Mouse (Mus musculus) CH12.LX (cell line): ENCODE data around the gene Ptcd3. TPM values are rescaled to one million over a fixed set of nuclear protein-coding genes. Genes with fewer than 3 reads are reported as not detected.

Source experiments
- polyA plus RNA-seq: library from polyadenylated mRNA; unstranded; fragments of >175 nt; gene quantifications from 2 replicates; pipeline ENCODE4 v1.2.1, GENCODE M21; 2012; ENCODE audit warnings: low read depth; ENCODE audit not compliant: insufficient read length
- total RNA-seq, 2 experiments: library from RNA; depleted of rRNA; stranded (reverse); fragments of 300-350 nt in 1 of 2; fragments of >200 nt in 1 of 2; gene quantifications; 2 replicates each; pipeline ENCODE4 v1.2.3; 2012 to 2014

The Ptcd3 gene
- total and polyA plus RNA-seq, 3 experiments = 76.6 to 169 (median 110) TPM

Other genes starting within 250 kb of the Ptcd3 start
- 0.38 and 1.3 TPM in 2 replicates for gene Reep1, start 201.2 kb downstream of the Ptcd3 start, total RNA-seq (2012; rRNA removed)
- gene Reep1, start 201.2 kb downstream of the Ptcd3 start, total RNA-seq (2014; rRNA removed) = 0.97 and 1.2 TPM in 2 replicates
- 0.33 and 0.34 TPM in 2 replicates for gene Reep1, start 201.2 kb downstream of the Ptcd3 start, polyA plus RNA-seq
- gene Mrpl35, start 81.8 kb downstream of the Ptcd3 start, total RNA-seq (2012; rRNA removed) = 35.8 and 36.3 TPM in 2 replicates
- gene Mrpl35, start 81.8 kb downstream of the Ptcd3 start, total RNA-seq (2014; rRNA removed) = 54.2 and 70.2 TPM in 2 replicates
- gene Mrpl35, start 81.8 kb downstream of the Ptcd3 start, polyA plus RNA-seq = 82.7 and 85.1 TPM in 2 replicates
- 97.5 and 126 TPM in 2 replicates for gene Immt, start 77.4 kb downstream of the Ptcd3 start, total RNA-seq (2012; rRNA removed)
- 156 and 161 TPM in 2 replicates for gene Immt, start 77.4 kb downstream of the Ptcd3 start, total RNA-seq (2014; rRNA removed)
- 146 and 156 TPM in 2 replicates for gene Immt, start 77.4 kb downstream of the Ptcd3 start, polyA plus RNA-seq
- gene Polr1a, start 303 bp upstream of the Ptcd3 start, total RNA-seq (2012; rRNA removed) = 73.7 and 77.6 TPM in 2 replicates
- gene Polr1a, start 303 bp upstream of the Ptcd3 start, total RNA-seq (2014; rRNA removed) = 50.2 and 57.3 TPM in 2 replicates
- gene Polr1a, start 303 bp upstream of the Ptcd3 start, polyA plus RNA-seq = 126 and 132 TPM in 2 replicates
- 16.0 and 19.8 TPM in 2 replicates for gene St3gal5, start 188.8 kb upstream of the Ptcd3 start, total RNA-seq (2012; rRNA removed)
- gene St3gal5, start 188.8 kb upstream of the Ptcd3 start, total RNA-seq (2014; rRNA removed) = 3.4 and 4.0 TPM in 2 replicates
- 19.3 and 21.4 TPM in 2 replicates for gene St3gal5, start 188.8 kb upstream of the Ptcd3 start, polyA plus RNA-seq